9 mouse cellular contexts compared by ENCODE assay signal in genomic region chr3:84906528-84906927, GRCm38 (mm10).
DNase-seq lines count a peak whose midpoint lies in the region; ATAC-seq and TF ChIP-seq lines count a peak whose summit lies in the region.
"Had no signal": no experiment of that assay in that cellular context is flagged by ENCODE, and none has a peak within 500 bp of the region (broad histone marks: within the 10 kb centered on the region; RNA-seq: fewer than 3 reads in every experiment).

No protein-coding gene starts in this region.

- H3K9ac ChIP-seq in liver, adult 2 months (ENCODE audit: low read depth, low read length) = no peak overlapping the region
- no peak overlapping the region for H3K9ac ChIP-seq in liver, embryonic 12.5 days
- H3K9ac ChIP-seq: heart, embryonic 15.5 days had no signal

- peak; percentile 22 to 43 for DNase-seq in cerebellum, postnatal 14 days
- no peak for DNase-seq in cerebellum, adult 9-11 months
- DNase-seq in liver, adult 2 months (ENCODE audit: extremely low read depth, low read depth, low spot score) = peak; percentile 23
- peak; percentile 49 for DNase-seq in c-Kit-positive CD71-positive TER-119-positive erythroid progenitor cells, embryonic 14.5 days (ENCODE audit: low spot score)
- DNase-seq in lung, postnatal 36 days = peak; percentile 50
- no peak for DNase-seq in urinary bladder, adult 2 months (ENCODE audit: low spot score)
- no peak for DNase-seq in cerebellum, postnatal 36 days

- H3K27ac ChIP-seq in liver, adult 2 months (replicated peaks; ENCODE audit: insufficient read depth, low read depth, low read length) = no peak overlapping the region
- no peak overlapping the region for H3K27ac ChIP-seq in liver, embryonic 12.5 days
- H3K27ac ChIP-seq: heart, embryonic 15.5 days had no signal

- H3K79me2 ChIP-seq in liver, adult 2 months (ENCODE audit: control insufficient read depth, insufficient read depth, low read length) = no peaks in the 10 kb centered on the region

- no peak overlapping the region for H3K4me2 ChIP-seq in liver, embryonic 12.5 days
- H3K4me2 ChIP-seq: heart, embryonic 15.5 days had no signal

- H3K9me3 ChIP-seq in liver, embryonic 12.5 days (replicated peaks) = no peaks in the 10 kb centered on the region
- H3K9me3 ChIP-seq: heart, embryonic 15.5 days had no signal

- WGBS in liver, adult 2 months = 35% methylated on average over 1 of the region's 1 CpGs
- WGBS in liver, embryonic 12.5 days (ENCODE audit: insufficient replicate concordance) = 21% methylated on average over 1 of the region's 1 CpGs

- H3K4me3 ChIP-seq in liver, adult 2 months (ENCODE audit: insufficient read depth, low read depth, low read length) = no peak overlapping the region
- no peak overlapping the region for H3K4me3 ChIP-seq in liver, embryonic 12.5 days
- H3K4me3 ChIP-seq: heart, embryonic 15.5 days had no signal

- no peaks in the 10 kb centered on the region for H3K36me3 ChIP-seq in liver, adult 2 months (ENCODE audit: control insufficient read depth, insufficient read depth, low read length)
- peaks cover 10% of the 10 kb centered on the region for H3K36me3 ChIP-seq in liver, embryonic 12.5 days
- H3K36me3 ChIP-seq: heart, embryonic 15.5 days had no signal

- TF ChIP-seq CTCF in liver, adult 2 months (IDR thresholded peaks at IDR 0.05; ENCODE audit: low read depth, low read length) = no peak

- peaks cover 2% of the 10 kb centered on the region; the same call in 1 of the 2 replicates for H3K4me1 ChIP-seq in liver, adult 2 months (ENCODE audit: control insufficient read depth, insufficient read depth, low read length)
- H3K4me1 ChIP-seq in liver, embryonic 12.5 days = no peaks in the 10 kb centered on the region

- ATAC-seq in liver, embryonic 12.5 days = no peak

- no peaks in the 10 kb centered on the region for H3K27me3 ChIP-seq in liver, adult 2 months (ENCODE audit: control insufficient read depth, insufficient read depth, low read length)
- no peaks in the 10 kb centered on the region for H3K27me3 ChIP-seq in liver, embryonic 12.5 days (replicated peaks)
- H3K27me3 ChIP-seq: heart, embryonic 15.5 days had no signal

- no peak for TF ChIP-seq POLR2A in liver, adult 2 months (IDR thresholded peaks at IDR 0.05; ENCODE audit: extremely low read depth, insufficient read depth, low read length)

Comparison
In these comparisons a context has a peak if more than half of its experiments do, and no peak if none do; other contexts are left out.
1. DNase-seq: peak in cerebellum, postnatal 14 days (2 of 2), liver, adult 2 months (single experiment), c-Kit-positive CD71-positive TER-119-positive erythroid progenitor cells, embryonic 14.5 days (single experiment) and lung, postnatal 36 days (single experiment); none in cerebellum, adult 9-11 months (single experiment), urinary bladder, adult 2 months (single experiment) and cerebellum, postnatal 36 days (0 of 2).